Mouse (Mus musculus) monocyte, adult 5-6 weeks (primary cell): Measurements from ENCODE around the gene Aim2. TPM values are rescaled to one million over a fixed set of nuclear protein-coding genes. Genes with fewer than 3 reads are reported as not detected.

Source experiments
- total RNA-seq: library from RNA; stranded (forward); fragments of 200-1000, 200-491, 200-594 nt; gene quantifications from 3 replicates; pipeline ENCODE4 v1.2.3, GENCODE M21; 2017

Gene Aim2
- total RNA-seq, 1 experiment from 2014 or later: 140 TPM

Other genes with a start within 250 kb of the Aim2 start
- not detected in 3 replicates for gene Olfr1408, start 213.5 kb upstream of the Aim2 start, total RNA-seq
- not detected in 3 replicates for gene Olfr1406, start 160.2 kb upstream of the Aim2 start, total RNA-seq
- not detected in 3 replicates for gene Olfr218, start 153.1 kb upstream of the Aim2 start, total RNA-seq
- not detected in 3 replicates for gene Olfr1404, start 138.5 kb upstream of the Aim2 start, total RNA-seq
- 4.8 to 56.5 TPM (median 29.0 TPM) in 3 replicates for gene Fcer1a, start 123.7 kb upstream of the Aim2 start, total RNA-seq
- not detected in 3 replicates for gene Olfr418, start 84.9 kb upstream of the Aim2 start, total RNA-seq
- not detected in 3 replicates for gene Mptx2, start 73.1 kb upstream of the Aim2 start, total RNA-seq
- not detected in 3 replicates for gene Ackr1, start 17.1 kb upstream of the Aim2 start, total RNA-seq
- gene Cadm3, start 16.8 kb downstream of the Aim2 start, total RNA-seq: 3.2 to 9.0 TPM (median 6.9 TPM) in 3 replicates
- gene Ifi206, start 140.2 kb downstream of the Aim2 start, total RNA-seq: 4.2 to 36.2 TPM (median 8.6 TPM) in 3 replicates
- 8.1 to 25.5 TPM (median 8.2 TPM) in 3 replicates for gene Ifi214, start 185.1 kb downstream of the Aim2 start, total RNA-seq
- 33.0 to 48.3 TPM (median 33.3 TPM) in 3 replicates for gene Ifi213, start 248.4 kb downstream of the Aim2 start, total RNA-seq